Mouse (Mus musculus) B cell, adult 67 days (primary cell): ENCODE results near the gene Olfr1462. TPM values are rescaled to one million over a fixed set of nuclear protein-coding genes. Genes with fewer than 3 reads are reported as not detected.

Experiments
- total RNA-seq, 2 experiments: library from RNA; stranded (reverse); gene quantifications; 4 replicates each; pipeline ENCODE4 v1.2.4; 2023

The Olfr1462 gene
- total RNA-seq: not detected

GRCm38 (mm10) chr19:13185434-13185833, at the start of gene Olfr1462:
Gene Olfr1462, plus strand, starts transcription at chr19:13185734.

GRCm38 (mm10) chr19:13149449-13149848, 36.1 kb upstream of the Olfr1462 start, which contains the start of gene Olfr1459:
Gene Olfr1459, minus strand, starts transcription at chr19:13149549.

GRCm38 (mm10) chr19:13162700-13163099, 22.8 kb upstream of the Olfr1462 start, which contains the start of gene Olfr1461:
Gene Olfr1461, plus strand, starts transcription at chr19:13163000.

GRCm38 (mm10) chr19:13231028-13231427, 45.5 kb downstream of the Olfr1462 start, which contains the start of gene Olfr1463:
Gene Olfr1463, plus strand, starts transcription at chr19:13231328.

Other genes starting within 250 kb of the Olfr1462 start
- not detected for gene Olfr1450, start 235.5 kb upstream of the Olfr1462 start, total RNA-seq
- not detected for gene Olfr1451, start 190.7 kb upstream of the Olfr1462 start, total RNA-seq
- not detected for gene Olfr1453, start 157.4 kb upstream of the Olfr1462 start, total RNA-seq
- not detected for gene Olfr1454, start 125.1 kb upstream of the Olfr1462 start, total RNA-seq
- gene Olfr1457, start 87.8 kb upstream of the Olfr1462 start, total RNA-seq: not detected
- gene Olfr1458, start 79.0 kb upstream of the Olfr1462 start, total RNA-seq: not detected
- gene Olfr1459, start 36.2 kb upstream of the Olfr1462 start, total RNA-seq: under 1 TPM; 0.12 to 0.24 TPM
- not detected for gene Olfr1461, start 22.7 kb upstream of the Olfr1462 start, total RNA-seq
- not detected for gene Olfr1463, start 45.6 kb downstream of the Olfr1462 start, total RNA-seq
- gene Olfr1465, start 129.8 kb downstream of the Olfr1462 start, total RNA-seq: not detected
- gene Olfr1466, start 153.1 kb downstream of the Olfr1462 start, total RNA-seq: not detected
- not detected for gene Olfr1467, start 176.5 kb downstream of the Olfr1462 start, total RNA-seq
- gene Olfr1469, start 222.1 kb downstream of the Olfr1462 start, total RNA-seq: not detected